Mouse (Mus musculus): Measurements from ENCODE around the gene Chchd2.
A peak's percentile ranks its signal among the peaks of the same experiment; 100 is the strongest.
"Not testable (repeated sequence)": the region's sequence is repeated elsewhere in the genome, so short reads cannot be mapped to it uniquely, and the experiment has no call there.

Chchd2 gene

GRCm38 (mm10) chr5:129886911-129887636, at the start of gene Chchd2:
Gene Chchd2, minus strand, starts transcription at chr5:129887470.
- peak; percentile 96 for DNase-seq

GRCm38 (mm10) chr5:129936941-129937340, 49.7 kb upstream of the Chchd2 start:
- DNase-seq, result no peak

- no peak for DNase-seq
Measured at GRCm38 (mm10) chr5:129929924-129930855, 42.9 kb upstream of the Chchd2 start.

- no peak for DNase-seq
Measured at GRCm38 (mm10) chr5:129925933-129926332, 38.7 kb upstream of the Chchd2 start.

GRCm38 (mm10) chr5:129924820-129925452, 37.7 kb upstream of the Chchd2 start:
- DNase-seq, result no peak

GRCm38 (mm10) chr5:129921972-129922371, 34.7 kb upstream of the Chchd2 start:
- DNase-seq, result no peak

- no peak for DNase-seq
Measured at GRCm38 (mm10) chr5:129919320-129919719, 32.0 kb upstream of the Chchd2 start.

- no peak for DNase-seq
Measured at GRCm38 (mm10) chr5:129918752-129919151, 31.5 kb upstream of the Chchd2 start.

GRCm38 (mm10) chr5:129918065-129918651, 30.9 kb upstream of the Chchd2 start:
- no peak for DNase-seq

GRCm38 (mm10) chr5:129915491-129915890, 28.2 kb upstream of the Chchd2 start:
- not testable (repeated sequence) for DNase-seq

GRCm38 (mm10) chr5:129914024-129914423, 26.8 kb upstream of the Chchd2 start:
- no peak for DNase-seq

- no peak for DNase-seq
Measured at GRCm38 (mm10) chr5:129909591-129909990, 22.3 kb upstream of the Chchd2 start.

GRCm38 (mm10) chr5:129909147-129909546, 21.9 kb upstream of the Chchd2 start:
- no peak for DNase-seq

- peak; percentile 81 for DNase-seq
Measured at GRCm38 (mm10) chr5:129908242-129908965, 21.1 kb upstream of the Chchd2 start, which contains the start of gene Nupr1l. Gene Nupr1l, plus strand, starts transcription at chr5:129908540.

- no peak for DNase-seq
Measured at GRCm38 (mm10) chr5:129907775-129908174, 20.5 kb upstream of the Chchd2 start.

GRCm38 (mm10) chr5:129898449-129898848, 11.2 kb upstream of the Chchd2 start, which contains the start of gene Phkg1:
Gene Phkg1, minus strand, starts transcription at chr5:129898549.
- no peak for DNase-seq

GRCm38 (mm10) chr5:129895198-129896088, 8.2 kb upstream of the Chchd2 start, which contains the start of gene Zbed5:
Gene Zbed5, plus strand, starts transcription at chr5:129895723.
- peak; percentile 83 for DNase-seq

- not testable (repeated sequence) for DNase-seq
Measured at GRCm38 (mm10) chr5:129890390-129890789, 3.1 kb upstream of the Chchd2 start.

- DNase-seq, result no peak
Measured at GRCm38 (mm10) chr5:129886271-129886670, 999 bp downstream of the Chchd2 start.

- no peak for DNase-seq
Measured at GRCm38 (mm10) chr5:129879888-129880287, 7.4 kb downstream of the Chchd2 start.

GRCm38 (mm10) chr5:129878946-129879345, 8.3 kb downstream of the Chchd2 start:
- DNase-seq, result peak; percentile 32

Data from cerebellum, adult 11-12 months (tissue).